Mouse (Mus musculus): ENCODE measurements at regions not wholly inside any gene's neighbourhood (a gene's known extent, or its start where the extent isn't known, plus 50 kb on each side); places are given as distances from the start of the nearest gene placed in this dataset.
A peak's percentile ranks its signal among the peaks of the same experiment; 100 is the strongest.

DNA sequence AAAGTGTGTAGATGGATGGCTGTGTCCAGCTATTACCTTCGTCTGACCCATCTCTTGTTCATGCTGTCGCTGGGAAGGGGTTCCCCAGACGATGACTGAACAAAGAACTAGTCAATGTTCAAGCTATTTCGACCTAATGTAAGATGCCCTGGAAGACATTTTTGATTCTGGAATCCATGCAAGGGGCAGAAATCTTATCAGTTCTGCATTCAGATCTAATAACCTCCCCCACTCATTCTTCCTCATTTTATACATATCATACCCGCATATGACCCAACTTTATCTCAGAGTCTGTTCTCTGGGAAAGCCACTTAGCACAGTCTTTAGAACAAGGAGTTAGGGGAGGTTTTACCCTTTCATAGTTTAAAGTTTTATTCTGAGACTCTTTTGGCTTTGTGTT, 52.2 kb upstream of the 2310009B15Rik start:
- ATAC-seq (ENCODE audit: extremely low read depth, insufficient number of reproducible peaks, low FRiP score, poor library complexity, severe bottlenecking): no peak

DNA sequence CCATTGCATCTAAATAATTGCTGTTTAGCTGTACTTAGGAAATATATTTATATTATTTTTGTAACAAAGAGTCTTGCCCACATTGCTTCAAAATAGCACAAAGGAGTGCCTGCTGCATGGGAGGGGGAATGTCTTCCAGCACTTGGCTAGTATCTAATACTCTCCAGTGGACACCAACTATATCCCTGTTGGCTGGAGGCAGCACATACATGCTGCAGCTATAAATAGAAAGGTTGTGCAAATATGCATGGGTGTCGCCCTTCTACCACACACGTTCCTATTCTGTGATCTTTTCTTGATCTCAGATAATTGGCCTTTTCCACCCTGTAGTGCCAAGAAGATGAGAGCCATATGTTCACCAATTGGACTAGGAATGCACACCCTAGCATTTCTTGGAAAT, 53.0 kb upstream of the 2310009B15Rik start:
- ATAC-seq (ENCODE audit: extremely low read depth, insufficient number of reproducible peaks, low FRiP score, poor library complexity, severe bottlenecking): no peak

DNA sequence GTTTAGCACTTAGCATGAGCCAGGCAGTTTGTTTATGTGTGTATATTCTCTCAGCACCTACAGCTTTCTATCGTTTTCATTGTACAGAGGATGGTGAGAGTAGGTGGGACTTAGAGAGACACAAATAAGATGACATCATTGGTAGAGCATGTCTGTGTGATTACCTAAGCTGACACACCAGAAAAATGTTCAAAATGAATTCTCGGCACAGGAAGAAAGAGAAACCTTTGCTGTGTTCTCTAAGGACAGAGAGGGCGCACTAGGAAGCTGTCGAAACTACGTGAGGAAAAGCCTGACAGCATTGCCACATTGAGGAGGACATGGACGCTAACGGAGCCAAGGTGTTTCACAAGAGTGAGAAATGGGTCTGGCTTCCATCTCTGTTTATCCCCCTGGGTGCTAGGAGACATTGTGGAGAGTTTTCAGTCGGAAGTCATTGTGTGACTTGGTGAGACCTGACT, 51.0 kb upstream of the Dennd1b start:
- peak; percentile 83 for ATAC-seq (ENCODE audit: extremely low read depth, insufficient number of reproducible peaks, low FRiP score, poor library complexity, severe bottlenecking)

DNA sequence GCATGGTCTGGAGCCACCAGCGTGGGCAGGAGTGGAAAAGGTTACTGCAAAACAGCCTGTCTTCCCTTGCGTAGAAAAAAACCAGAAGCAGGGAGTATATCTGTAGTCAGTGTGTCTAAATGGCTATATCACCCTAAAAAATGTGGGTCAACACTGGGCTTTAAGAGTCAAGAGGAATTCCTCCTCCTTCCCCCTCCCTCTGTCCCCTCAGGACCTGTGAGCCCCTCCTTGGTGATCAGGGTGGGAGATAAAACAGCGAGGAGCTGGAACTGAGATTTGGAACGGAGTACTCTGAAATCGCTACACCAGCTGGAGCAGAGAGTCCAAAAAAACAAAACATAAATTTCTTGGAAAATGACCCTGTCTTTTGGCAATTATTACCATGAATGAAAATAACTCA, 50.3 kb upstream of the Dennd1b start:
- ATAC-seq (ENCODE audit: extremely low read depth, insufficient number of reproducible peaks, low FRiP score, poor library complexity, severe bottlenecking): no peak

DNA sequence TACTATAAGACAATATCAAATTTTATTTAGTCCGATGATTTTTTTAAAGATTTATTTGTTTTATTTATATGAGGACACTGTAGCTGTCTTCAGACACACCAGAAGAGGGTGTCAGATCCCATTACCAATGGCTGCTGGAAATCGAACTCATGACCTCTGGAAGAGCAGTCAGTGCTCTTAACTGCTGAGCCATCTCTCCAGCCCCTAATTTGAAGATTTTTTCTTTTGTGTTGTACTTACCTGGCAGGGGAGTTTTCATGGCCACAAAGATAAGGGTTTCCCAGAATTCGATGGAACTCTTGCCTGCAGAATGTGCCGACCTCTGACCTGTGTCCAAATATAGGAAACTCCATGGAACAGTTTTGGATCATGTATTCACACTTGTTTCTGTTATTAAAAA, 49.8 kb upstream of the Dennd1b start:
- no peak for ATAC-seq (ENCODE audit: extremely low read depth, insufficient number of reproducible peaks, low FRiP score, poor library complexity, severe bottlenecking)

Measured in neutrophil, adult 5-6 weeks (primary cell).